Mouse (Mus musculus) kidney, adult 2 months (tissue): Measurements from ENCODE around the gene Slc9a9.

ENCODE experiments used
- CTCF ChIP-seq: fragments of 200-500 bp; conservative IDR thresholded peaks from 2 replicates; pipeline ENCODE4 v1.5.1; 2011; ENCODE audit warnings: low read depth, mild to moderate bottlenecking, control low read depth, low read length, moderate library complexity, mixed read lengths; ENCODE audit not compliant: insufficient read depth, insufficient read length
- POLR2A ChIP-seq: fragments of 200-500 bp; IDR thresholded peaks from one replicate; pipeline ENCODE4 v1.6.1; 2011; ENCODE audit warnings: low read depth, low read length, control low read depth

DNA sequence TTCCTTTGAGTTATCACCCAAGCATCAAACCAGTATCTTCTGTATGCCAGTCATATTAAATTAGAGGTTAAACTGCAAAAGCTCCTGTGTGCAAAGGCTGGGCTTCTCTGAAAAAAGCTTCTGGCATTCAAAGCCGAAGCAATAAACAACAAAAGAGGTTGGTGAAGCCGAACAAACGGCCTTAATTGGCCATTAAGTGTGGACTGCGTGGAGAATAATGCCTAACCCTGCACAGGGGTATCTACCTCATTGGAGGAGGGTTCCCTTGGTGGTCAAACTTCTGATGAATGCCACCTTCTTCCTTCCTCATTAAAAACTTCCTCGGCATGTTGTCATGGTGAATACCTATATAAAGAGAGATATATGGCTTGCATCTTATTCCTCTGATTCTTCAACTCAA, 90.2 kb downstream of the Slc9a9 start:
- TF ChIP-seq CTCF, result no peak
- no peak for TF ChIP-seq POLR2A
